Mouse (Mus musculus) gastrocnemius, postnatal 10 days (tissue): ENCODE results near the gene Slc25a44. TPM values are rescaled to one million over a fixed set of nuclear protein-coding genes. Genes with fewer than 3 reads are reported as not detected.
"Not testable (repeated sequence)": the region's sequence is repeated elsewhere in the genome, so short reads cannot be mapped to it uniquely, and the experiment has no call there.

Experiments
- DNase-seq: peaks from one replicate; pipeline ENCODE4 v3.0.0; 2021; ENCODE audit warnings: mixed read lengths
- total RNA-seq, 2 experiments: library from RNA; stranded (reverse); gene quantifications; 2 replicates each; pipeline ENCODE4 v1.2.3; 2021

Slc25a44 gene
- total RNA-seq, 2 experiments from 2014 or later, result 11.9 to 12.3 TPM

GRCm38 (mm10) chr3:88450379-88451131, 25.6 kb upstream of the Slc25a44 start:
- DNase-seq, result no peak

GRCm38 (mm10) chr3:88449395-88450023, 24.6 kb upstream of the Slc25a44 start:
- no peak for DNase-seq

GRCm38 (mm10) chr3:88448443-88448842, 23.5 kb upstream of the Slc25a44 start:
- DNase-seq, result no peak

GRCm38 (mm10) chr3:88447676-88448183, 22.8 kb upstream of the Slc25a44 start:
- no peak for DNase-seq

GRCm38 (mm10) chr3:88446471-88447123, 21.7 kb upstream of the Slc25a44 start:
- DNase-seq, result no peak

GRCm38 (mm10) chr3:88442888-88443287, 17.9 kb upstream of the Slc25a44 start:
- no peak for DNase-seq

GRCm38 (mm10) chr3:88442488-88442887, 17.5 kb upstream of the Slc25a44 start:
- DNase-seq, result no peak

- no peak for DNase-seq
Measured at GRCm38 (mm10) chr3:88440500-88441381, 15.8 kb upstream of the Slc25a44 start.

GRCm38 (mm10) chr3:88439582-88439981, 14.6 kb upstream of the Slc25a44 start:
- no peak for DNase-seq

- DNase-seq, result no peak
Measured at GRCm38 (mm10) chr3:88437454-88437853, 12.5 kb upstream of the Slc25a44 start.

- DNase-seq, result peak; percentile 68
Measured at GRCm38 (mm10) chr3:88436395-88437201, 11.7 kb upstream of the Slc25a44 start.

GRCm38 (mm10) chr3:88435515-88435914, 10.6 kb upstream of the Slc25a44 start:
- no peak for DNase-seq

- DNase-seq, result not testable (repeated sequence)
Measured at GRCm38 (mm10) chr3:88428639-88429038, 3.7 kb upstream of the Slc25a44 start.

- DNase-seq, result no peak
Measured at GRCm38 (mm10) chr3:88427342-88427905, 2.5 kb upstream of the Slc25a44 start.

GRCm38 (mm10) chr3:88425708-88426420, 925 bp upstream of the Slc25a44 start:
- DNase-seq, result no peak

GRCm38 (mm10) chr3:88425330-88425689, 371 bp upstream of the Slc25a44 start:
- DNase-seq, result no peak

- no peak for DNase-seq
Measured at GRCm38 (mm10) chr3:88422020-88422720, 2.8 kb downstream of the Slc25a44 start.

GRCm38 (mm10) chr3:88420771-88421170, 4.2 kb downstream of the Slc25a44 start:
- no peak for DNase-seq

- no peak for DNase-seq
Measured at GRCm38 (mm10) chr3:88418016-88418415, 6.9 kb downstream of the Slc25a44 start.

GRCm38 (mm10) chr3:88415668-88416067, 9.3 kb downstream of the Slc25a44 start:
- DNase-seq, result no peak
